Mouse (Mus musculus) mature B cell (primary cell): ENCODE results near the gene Ift122.
"Not testable (repeated sequence)": the region's sequence is repeated elsewhere in the genome, so short reads cannot be mapped to it uniquely, and the experiment has no call there.

Experiments
- in situ Hi-C: fragments of 300-500 bp; cut with MboI; formaldehyde crosslinking; loops from 2 replicates; pipeline ENCODE4 v1.14.3; 2019

The Ift122 gene

DNA sequence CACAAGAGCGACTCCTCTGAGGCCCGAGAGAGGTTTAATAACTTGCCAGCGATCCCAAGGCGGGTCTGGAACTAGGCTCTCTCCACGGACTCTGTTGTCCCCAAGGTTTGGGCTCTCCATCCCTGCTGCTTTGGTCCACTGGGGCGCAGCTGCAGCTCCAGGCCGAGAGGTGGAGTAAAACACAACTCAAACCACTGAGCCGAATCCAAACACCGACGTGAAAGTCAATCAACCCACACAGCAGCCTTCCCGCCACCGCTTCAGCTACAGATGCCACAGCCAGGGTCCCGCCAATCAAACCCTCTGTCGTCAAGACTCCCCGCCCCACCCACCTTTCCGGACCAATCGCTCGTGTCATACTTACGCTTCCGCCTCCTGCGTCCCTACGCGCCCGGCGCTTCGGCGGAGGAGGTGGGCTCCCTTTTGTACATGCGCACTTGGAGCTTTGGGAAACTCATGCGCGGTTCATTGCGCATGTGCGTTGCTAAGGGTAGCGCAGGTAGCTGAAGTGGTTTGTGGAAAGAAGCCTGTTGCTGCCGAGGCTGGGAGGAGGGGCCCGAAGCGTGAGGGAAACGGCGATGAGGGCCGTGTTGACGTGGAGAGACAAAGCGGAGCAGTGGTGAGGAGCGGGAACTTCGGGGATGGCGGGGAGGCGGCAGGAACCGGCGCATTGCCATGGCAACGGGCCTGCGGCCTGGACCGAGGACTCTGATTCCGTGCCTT is at the start of gene Ift122, which contains the start of gene Mbd4:
Gene Ift122, plus strand, starts transcription at position 380 of the 723 bp plus-strand sequence.
Gene Mbd4, minus strand, starts transcription at position 281 of the 723 bp plus-strand sequence.
- in situ Hi-C loops: no loop called here

GRCm38 (mm10) chr6:115803541-115804382 is 49.5 kb upstream of the Ift122 start:
- in situ Hi-C loops: no loop called here

GRCm38 (mm10) chr6:115804432-115805192 is 48.7 kb upstream of the Ift122 start:
- in situ Hi-C loops: no loop called here

DNA sequence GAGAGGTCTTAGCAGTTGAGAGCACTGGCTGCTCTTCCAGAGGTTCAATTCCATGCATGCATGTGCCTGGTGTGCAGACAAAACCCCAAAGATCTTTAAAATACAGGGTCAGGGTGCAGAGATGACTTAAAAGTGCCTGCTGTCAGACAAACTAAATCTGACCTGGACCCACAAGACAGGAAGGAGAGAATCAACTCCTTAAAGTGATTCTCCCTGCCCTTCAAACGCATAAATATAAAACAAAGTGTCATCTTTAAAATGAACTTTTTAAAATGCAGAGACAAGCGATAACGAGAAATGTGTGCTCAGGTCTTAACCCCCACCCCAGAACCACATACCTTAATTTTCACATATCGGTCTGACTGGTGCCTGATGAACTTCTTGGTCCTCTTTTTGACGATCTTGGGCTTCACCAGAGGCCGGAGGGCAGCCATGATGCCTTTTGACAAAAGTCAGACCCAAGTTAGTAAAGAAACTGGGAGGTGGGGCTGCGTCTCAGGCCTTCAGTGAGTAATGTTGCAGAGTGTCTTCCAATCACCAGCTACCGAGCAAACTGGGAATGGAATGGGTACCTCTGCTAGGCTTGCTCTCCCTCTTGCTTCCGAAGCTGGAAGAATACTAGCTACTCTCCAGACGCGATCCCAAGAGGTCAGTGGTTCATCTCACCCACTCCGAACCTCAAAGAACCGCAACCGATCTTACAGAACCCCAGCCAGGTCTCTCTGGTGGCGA is 45.6 kb upstream of the Ift122 start:
- in situ Hi-C loops: no loop called here

DNA sequence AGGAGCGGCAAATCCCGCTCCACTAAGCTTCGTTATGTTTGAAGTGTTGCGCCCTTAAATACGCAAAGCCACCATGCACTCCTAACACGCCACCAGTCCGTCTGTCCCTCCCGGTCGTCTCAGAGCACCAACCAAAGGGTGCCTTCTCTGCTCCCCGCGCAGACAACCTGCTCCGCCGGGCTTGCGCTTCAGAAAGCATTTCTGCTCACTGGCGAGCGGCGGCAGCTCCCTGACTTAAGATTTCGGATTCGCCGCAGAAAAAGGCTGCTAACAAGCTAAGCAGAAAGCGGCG is 45.1 kb upstream of the Ift122 start:
- in situ Hi-C loops: no loop called here

GRCm38 (mm10) chr6:115808488-115809231 is 44.6 kb upstream of the Ift122 start, which contains the start of gene Rpl32:
Gene Rpl32 (minus strand): TSS chr6:115808747.
- in situ Hi-C loops: no loop called here

DNA sequence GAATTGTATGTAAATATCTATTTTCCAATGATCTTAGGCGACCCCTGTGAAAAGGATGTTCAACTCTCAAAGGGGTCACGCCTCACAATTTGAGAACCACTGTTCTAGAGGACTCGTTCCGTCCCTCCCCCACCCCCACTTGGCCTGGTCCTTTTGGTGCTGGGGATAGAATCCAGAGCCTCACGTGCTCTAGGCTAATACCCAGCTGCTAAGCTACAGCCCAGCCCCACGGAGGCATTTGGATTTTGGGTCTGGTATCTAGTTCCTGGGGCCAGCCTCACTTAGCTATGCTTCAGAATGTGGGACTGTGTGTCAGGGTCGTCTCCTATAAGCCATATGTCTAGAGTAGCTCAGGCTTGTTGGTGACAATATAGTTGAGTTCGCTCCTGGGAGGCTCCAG is 41.7 kb upstream of the Ift122 start:
- in situ Hi-C loops: no loop called here

- in situ Hi-C loops: no loop called here
These were observed 39.2 kb upstream of the Ift122 start for GRCm38 (mm10) chr6:115814104-115814503.

DNA sequence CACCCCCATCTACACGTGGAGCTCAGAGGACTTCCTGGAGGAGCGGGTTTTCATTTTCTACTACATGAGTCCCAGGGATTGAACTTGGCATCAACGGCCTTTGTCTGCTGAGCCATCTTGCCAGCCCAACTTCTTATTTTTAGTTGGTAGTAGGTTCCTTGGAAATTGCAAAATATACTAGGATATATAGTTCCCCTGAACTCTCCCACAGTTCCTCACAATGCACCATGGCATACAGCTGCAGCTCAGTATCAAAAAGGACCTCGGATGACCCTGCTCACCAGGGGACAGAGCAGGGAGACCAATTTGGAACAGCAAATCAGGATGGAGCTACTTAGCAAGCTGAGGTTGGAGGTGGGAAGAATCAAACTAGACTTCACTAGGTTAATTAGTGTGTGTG is 38.2 kb upstream of the Ift122 start:
- in situ Hi-C loops: no loop called here

DNA sequence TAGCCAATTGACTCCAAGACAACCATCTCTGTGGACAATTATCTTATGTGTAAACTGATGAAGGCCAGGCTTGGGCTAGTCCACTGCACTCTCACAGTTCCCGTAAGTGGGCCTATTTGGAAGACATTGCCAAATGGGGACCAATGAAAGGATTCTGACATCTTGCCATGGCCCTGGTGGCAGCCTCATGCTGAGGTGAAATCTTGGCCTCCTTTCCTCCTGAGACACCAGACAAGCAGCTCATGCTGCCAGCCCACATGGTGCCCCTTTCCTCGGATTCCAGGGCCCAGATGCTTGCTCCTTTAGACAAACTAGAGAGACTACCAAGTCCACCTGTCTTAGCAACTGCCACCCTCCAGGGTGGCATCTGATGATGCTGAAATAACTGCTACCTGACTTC is 35.1 kb upstream of the Ift122 start:
- in situ Hi-C loops: no loop called here

DNA sequence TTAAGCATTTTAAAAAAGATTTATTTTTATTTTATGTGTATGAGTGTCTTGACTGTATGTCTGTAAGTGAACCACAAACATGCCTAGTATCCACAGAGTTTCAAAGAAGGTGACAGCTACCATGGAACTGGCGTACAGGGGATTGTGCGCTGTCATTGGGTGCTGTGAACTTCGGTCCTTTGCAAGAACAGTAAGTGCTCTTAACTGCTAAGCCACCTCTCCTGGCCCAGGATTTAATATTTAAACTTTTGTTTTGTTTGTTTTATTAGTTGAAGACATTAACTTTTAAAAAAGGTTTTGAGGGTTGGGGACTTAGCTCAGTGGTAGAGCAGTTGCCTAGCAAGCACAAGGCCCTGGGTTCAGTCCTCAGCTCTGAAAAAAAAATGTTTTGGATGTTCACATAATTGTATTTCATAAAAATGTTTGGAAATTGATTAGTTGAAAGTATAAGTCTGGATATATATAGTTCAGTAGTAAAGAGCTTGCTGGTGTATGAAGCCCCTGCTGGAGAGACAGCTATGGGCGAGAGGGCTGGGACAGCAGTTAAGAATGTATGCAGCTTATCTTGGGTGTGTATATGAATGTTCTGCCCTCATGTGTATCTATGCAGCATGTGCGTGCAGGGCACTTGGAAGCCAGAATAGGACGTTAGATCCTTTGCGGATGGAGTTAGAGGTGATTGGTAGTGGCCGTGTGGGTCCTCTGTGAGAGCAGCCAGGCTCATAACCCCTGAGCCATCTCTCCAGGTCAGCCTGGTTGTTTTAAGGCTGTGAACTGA is 31.9 kb upstream of the Ift122 start:
- in situ Hi-C loops: no loop called here

- in situ Hi-C loops: not testable (repeated sequence)
These were observed 29.3 kb upstream of the Ift122 start for GRCm38 (mm10) chr6:115823850-115824464.

GRCm38 (mm10) chr6:115830779-115831601 is 22.3 kb upstream of the Ift122 start:
- in situ Hi-C loops: no loop called here

DNA sequence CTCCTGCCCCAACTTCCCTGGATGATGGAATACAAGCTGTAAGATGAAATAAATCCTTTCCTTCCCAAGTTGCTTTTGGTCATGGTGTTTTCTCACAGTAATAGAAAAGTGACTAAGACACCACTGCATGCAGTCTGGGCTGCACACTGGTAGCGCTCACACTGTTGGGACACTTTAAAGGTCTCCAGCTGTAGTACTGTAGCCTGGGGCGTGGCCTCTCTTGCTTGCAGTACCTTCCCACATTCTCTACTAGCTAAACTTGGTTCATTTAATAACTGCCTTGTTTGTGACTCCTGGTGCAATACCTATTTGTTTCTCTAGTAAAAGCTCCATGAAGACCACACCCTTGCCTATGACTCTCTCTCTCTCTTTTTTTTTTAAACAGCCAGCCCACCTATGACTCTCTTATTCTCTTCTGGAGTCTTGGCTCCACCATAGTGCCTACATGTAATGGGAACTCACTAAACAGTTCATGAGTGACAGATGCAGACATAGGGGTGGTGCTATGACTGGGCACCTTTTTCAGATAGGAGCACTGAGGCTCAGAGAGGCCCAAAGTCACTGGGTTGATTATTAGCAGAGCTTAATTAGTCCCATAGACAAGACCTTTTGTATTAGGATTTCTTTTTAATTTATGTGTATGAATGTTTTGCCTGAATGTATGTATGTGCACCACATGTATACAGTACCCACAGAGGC is 21.0 kb upstream of the Ift122 start:
- in situ Hi-C loops: no loop called here

DNA sequence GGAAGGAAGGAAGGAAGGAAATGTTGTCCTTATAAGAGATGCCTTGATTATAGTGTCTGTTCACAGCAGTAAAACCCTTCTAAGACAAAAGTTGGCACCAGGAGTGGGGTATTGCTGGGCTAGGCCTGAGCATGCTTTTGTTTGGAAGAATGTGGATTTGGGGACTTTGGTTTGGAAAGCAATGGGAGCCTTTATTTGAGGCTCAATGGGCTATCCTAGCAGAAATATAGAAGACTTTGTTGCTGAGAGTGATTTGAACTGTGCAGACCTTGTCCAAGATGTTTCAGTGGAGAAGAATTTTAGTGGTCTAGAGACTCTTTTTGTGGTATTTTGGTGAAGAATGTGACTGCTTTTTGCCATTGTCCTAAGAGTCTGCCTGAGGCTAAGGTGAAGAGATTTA is 19.4 kb upstream of the Ift122 start:
- in situ Hi-C loops: no loop called here

- in situ Hi-C loops: no loop called here
These were observed 15.1 kb upstream of the Ift122 start, which contains the start of gene Efcab12 for GRCm38 (mm10) chr6:115838161-115838597. Gene Efcab12 (minus strand): TSS chr6:115838412.

- in situ Hi-C loops: no loop called here
These were observed 14.5 kb upstream of the Ift122 start for GRCm38 (mm10) chr6:115838745-115839144.

- in situ Hi-C loops: no loop called here
These were observed 8.3 kb upstream of the Ift122 start for GRCm38 (mm10) chr6:115845006-115845405.
